Mouse (Mus musculus): Measurements from ENCODE around the gene Gpr182.
A peak's percentile ranks its signal among the peaks of the same experiment; 100 is the strongest.
"Not testable (repeated sequence)": the region's sequence is repeated elsewhere in the genome, so short reads cannot be mapped to it uniquely, and the experiment has no call there.

Gene Gpr182

DNA sequence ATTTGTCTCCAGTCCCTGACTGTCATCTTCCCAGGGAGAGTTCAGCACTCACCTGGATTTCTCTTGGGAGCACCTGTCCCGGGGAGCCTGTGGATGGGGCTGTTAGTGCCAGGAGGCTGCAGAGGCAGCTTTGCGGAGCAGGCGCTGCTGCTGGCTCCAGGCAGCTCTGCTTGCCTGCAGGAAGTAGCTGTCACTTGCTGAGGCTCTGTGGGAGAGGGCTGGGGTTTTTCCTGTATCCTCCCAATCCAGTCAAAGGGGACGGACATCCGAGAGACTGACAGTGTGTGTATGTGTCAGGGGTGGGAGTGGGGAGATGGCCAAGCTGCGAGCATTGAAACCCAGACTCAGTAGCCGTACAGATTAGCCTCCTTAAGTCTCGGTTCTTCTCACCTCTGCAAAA lies at the start of gene Gpr182:
Gpr182 (minus strand) TSS at position 185 of the 400 bp plus-strand sequence.
- DNase-seq: no peak

DNA sequence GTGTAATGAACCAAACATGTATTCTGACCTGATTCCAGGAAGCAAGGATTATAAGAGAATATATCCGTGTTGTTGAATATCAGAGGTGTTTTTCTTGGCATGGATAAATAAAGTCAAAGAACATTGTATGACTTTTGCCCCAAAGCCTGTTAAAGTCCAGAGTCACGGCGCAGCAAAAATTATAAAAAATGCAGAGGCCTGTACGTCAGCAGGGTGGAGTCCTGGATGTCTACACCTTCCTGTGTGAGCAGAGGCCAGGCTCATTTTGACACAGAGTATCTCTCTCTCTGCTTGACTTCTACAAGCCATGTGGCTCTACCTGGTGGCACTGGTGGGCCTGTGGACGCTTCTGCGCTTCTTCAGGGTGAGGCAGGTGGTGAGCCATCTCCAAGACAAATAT lies 49.4 kb upstream of the Gpr182 start, which contains the start of gene Rdh16:
Rdh16 (plus strand) TSS at position 262 of the 400 bp plus-strand sequence.
- DNase-seq: no peak

DNA sequence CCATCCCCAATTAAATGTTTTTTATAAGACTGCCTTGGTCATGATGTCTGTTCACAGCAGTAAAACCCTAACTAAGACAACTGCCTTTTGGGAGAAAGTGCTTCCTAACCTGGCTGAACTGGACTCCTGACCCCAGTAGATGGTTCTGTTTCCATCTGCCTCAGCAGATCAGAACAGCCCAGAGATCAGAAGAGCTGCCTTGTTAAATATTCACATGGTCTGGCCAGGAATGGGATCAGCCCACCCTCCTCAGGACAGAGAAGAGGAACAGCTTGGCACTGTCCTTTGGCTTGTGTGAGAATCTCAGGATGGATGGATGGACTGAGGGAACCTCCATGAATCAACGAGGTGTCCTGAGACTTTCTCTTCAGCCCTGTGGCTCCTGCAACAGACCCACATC lies 47.8 kb upstream of the Gpr182 start:
- no peak for DNase-seq

DNA sequence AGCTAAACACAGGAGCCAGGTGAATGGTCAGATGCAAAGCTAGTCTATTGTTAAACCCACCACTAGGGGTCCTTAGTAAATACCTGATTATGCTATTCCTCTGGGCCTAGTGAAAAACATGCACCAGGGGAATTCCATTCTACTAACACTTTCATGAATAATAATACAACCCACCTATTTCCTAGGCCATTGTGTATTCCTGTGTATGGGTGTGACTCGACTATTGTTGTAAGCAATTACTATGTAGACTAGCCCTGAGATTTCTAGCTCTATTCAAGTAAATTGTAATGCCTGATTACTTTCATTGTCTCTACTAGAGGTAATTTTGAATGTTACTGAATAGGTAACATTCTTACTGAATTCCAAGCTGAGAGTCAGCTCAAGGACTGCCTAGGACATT lies 33.9 kb upstream of the Gpr182 start:
- DNase-seq: not testable (repeated sequence)

DNA sequence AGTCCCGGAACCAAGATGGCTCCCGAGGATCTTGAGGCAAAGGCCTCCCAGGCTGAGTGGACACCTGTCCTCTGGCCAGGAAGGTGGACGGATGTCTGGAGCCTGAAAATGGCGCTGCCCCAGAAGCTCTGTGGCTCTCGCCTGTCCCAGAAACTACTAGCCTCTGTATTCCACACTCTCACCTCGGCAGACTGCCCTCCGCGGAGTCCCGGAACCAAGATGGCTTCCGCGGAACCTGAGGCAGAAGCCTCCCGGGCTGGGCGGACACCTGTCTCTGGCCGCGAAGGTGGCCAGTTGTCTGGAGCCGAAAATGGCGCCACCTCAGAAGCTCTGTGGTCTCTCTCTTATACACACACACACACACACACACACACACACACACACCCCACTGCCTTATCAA lies 30.8 kb upstream of the Gpr182 start:
- not testable (repeated sequence) for DNase-seq

DNA sequence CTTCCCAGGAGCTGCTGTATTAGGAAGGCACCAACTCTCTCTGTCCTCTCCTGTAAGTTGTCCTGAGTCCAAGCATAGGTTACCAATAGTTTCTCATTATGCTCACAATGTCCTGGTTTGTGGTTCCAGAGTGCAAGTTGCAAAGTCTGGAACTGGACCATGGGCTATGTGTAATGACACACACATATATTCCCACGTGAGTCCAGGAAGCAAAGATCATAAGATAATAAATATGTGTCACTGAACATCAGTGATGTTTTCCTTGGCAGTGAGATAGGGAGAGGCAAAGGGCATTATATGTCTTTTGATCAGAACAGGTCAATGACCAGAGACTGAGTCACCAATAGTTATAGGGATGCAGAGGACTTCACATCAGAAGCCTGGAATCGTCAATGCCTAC lies 24.5 kb upstream of the Gpr182 start, which contains the start of gene Rdh9:
Rdh9 (plus strand) TSS at position 376 of the 400 bp plus-strand sequence.
- no peak for DNase-seq

- no peak for DNase-seq
These were observed 15.0 kb upstream of the Gpr182 start for GRCm38 (mm10) chr10:127766564-127766963.

DNA sequence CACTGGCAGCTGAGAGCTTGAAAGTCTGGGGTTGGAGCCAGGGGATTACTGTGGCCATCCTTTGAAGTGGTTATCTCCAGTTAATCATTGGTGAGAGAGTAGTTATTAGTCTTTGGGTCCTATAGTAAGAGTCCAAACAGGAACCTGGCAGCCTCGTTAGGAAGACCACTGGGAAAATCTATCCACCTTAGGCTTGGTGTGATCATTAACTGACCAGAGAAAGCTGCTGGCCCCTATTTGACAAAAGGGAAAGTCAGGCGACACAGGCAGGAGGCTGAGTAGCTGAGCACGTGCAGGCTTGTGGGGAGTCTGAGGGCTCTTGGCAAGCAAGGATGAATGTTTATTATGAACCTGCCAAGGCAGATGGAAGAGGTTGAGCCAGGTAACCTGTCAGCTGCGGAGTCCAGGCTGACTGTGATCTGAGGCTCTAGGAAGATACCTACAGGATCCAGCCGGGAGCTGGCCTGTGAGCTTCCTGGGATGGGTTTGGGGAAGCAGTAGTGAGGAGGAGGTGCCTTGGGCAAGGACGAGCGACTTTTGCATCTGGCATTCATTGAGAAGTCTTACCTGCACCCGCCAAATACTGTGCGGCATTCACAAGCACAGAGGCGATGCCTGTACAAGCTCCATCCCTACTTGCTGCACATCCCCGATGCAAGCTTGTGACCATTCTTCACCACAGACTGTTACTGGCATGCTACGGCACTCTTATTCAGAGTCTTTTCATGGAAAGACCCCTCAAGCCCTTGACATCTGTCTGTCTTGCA lies 12.6 kb upstream of the Gpr182 start:
- no peak for DNase-seq

DNA sequence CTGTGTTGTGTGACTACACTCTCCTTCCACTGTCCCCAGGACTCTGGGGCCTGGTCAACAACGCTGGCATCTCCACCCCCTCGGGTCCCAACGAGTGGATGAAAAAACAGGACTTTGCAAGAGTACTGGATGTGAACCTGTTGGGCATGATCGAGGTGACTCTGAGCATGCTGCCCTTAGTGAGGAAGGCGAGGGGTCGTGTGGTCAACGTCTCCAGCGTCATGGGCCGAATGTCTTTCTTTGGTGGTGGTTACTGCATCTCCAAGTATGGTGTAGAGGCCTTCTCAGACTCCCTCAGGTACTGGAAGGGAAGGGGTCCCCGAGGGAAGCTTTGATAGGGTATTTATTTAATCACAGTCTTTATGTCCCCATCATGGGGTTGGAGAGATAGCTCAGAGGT lies 11.4 kb upstream of the Gpr182 start:
- not testable (repeated sequence) for DNase-seq

GRCm38 (mm10) chr10:127759181-127760110 lies 7.9 kb upstream of the Gpr182 start, which contains the start of the genes Rdh1 and Rdh16f1:
TSS of gene Rdh1 (plus strand) at chr10:127759721.
TSS of gene Rdh16f1 (plus strand) at chr10:127759787.
- DNase-seq: peak; percentile 43

DNA sequence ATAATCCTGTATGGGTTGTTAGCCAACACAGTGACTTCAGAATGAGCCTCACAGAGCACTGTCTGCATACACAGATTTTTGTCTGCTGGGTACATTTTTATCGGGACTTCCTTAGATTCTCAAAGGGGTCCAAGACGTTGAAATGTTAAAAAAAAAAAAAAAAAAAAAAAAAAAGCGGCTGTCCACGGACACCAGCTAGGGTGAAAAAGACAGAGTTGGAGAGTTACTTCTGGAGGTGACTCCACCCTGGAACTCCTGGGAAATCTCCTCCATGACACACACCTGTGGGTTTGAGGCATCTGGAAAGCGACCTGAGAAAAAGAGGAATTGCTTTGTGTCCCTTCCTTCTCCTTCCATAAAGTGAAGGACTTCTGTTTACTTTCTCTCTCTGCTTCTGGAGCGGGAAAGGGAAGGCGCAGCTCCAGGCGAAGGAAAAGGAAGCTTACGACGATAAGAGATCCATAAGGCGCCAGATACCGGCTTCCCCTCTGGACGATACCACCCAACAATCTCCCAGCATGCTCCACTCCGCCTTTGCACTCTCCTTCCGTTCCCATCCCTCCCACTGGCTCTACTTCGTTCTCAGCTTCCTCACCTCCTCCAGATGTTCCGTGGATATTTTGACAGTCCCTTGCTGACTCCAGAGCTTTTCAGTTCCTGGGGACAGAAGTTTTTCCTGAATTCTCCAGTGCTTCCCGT lies 4.4 kb upstream of the Gpr182 start:
- DNase-seq: no peak

DNA sequence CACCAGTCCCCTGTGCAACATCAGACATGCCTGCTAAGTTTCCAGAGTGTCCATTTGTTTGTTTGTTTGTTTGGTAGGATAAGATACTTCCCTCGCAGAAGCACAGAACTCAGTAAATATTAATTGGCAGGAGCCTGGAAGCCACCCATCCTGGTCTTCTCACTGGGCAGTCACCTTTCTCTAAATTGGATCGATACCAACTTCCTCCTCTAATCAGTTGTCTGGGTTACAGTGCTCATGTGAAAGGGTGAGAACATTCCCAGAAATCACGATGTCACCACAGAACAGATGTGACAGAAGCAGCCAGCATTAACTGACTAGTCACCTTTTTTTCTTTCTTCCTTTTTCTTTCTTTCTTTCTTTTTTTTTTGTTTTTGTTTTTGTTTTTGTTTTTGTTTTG lies 3.7 kb upstream of the Gpr182 start:
- DNase-seq: no peak

- DNase-seq: no peak
These were observed 3.1 kb upstream of the Gpr182 start for GRCm38 (mm10) chr10:127754566-127755166.

GRCm38 (mm10) chr10:127750136-127750777 lies 1.3 kb downstream of the Gpr182 start:
- DNase-seq: no peak

- DNase-seq: peak; percentile 15
These were observed 2.5 kb downstream of the Gpr182 start for GRCm38 (mm10) chr10:127748847-127749612.

- no peak for DNase-seq
These were observed 4.3 kb downstream of the Gpr182 start for GRCm38 (mm10) chr10:127747254-127747653.

- no peak for DNase-seq
These were observed 5.6 kb downstream of the Gpr182 start for GRCm38 (mm10) chr10:127745886-127746285.

- DNase-seq: peak; percentile 62
These were observed 6.9 kb downstream of the Gpr182 start for GRCm38 (mm10) chr10:127744661-127745060.

GRCm38 (mm10) chr10:127739661-127740161 lies 11.8 kb downstream of the Gpr182 start:
- DNase-seq: peak; percentile 49

GRCm38 (mm10) chr10:127739083-127739660 lies 12.4 kb downstream of the Gpr182 start, which contains the start of gene Zbtb39:
TSS of gene Zbtb39 (plus strand) at chr10:127739538.
- DNase-seq: peak; percentile 82
